Mouse (Mus musculus) kidney, adult 9 months (tissue): ENCODE data around the gene Tiam2.
"Not testable (repeated sequence)": the region's sequence is repeated elsewhere in the genome, so short reads cannot be mapped to it uniquely, and the experiment has no call there.

Source experiments
- DNase-seq: peaks from one replicate; pipeline ENCODE4 v3.0.0; 2022

Tiam2 gene

DNA sequence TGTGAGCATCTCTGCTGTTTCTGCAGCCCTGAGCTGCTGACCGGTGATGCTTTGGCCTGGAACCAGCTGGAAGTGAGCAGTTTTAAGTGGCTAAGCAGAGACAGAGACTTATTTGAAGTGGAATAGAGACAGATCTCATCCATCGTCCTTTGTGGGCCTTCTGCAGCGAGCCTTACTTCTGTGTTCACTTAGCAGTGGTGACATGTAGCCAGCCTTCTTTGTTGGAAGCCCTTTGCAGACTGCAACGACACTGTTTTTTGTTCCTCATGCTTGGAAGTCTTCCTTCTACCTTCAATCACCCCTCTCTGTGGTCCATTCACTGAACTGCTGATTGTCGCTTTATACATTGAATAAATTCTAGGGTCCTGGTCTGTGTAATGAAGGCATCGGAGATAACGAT is 18.5 kb downstream of the Tiam2 start:
- DNase-seq = no peak

DNA sequence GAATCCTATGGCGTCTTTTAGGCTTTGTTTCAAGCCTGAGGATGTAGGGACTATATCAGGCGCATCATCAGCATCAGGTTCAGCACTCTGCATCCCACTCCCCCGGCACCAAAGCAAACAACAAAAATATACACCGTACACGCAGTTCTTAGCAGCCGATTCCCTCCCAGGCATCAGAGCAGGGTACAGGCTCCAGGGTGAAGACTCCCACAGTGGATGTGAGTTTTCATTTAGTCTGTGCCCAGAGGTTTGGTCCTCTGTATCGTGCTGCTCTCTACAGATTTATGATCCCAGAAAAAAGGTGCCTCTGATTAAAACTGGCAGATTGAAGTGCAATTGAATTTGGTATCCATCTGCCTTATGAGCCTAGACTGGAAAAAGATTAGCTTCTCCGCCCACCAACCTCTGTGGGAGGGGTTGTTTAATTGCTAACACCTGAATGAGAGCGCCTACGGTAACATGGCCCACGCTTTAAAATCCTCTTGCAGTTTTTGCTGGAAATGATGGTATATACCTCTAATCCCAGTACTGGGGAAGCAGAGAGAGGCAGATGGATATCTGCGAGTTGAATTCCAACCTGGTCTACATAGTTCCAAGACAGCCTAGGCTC is 19.0 kb downstream of the Tiam2 start:
- DNase-seq = no peak

DNA sequence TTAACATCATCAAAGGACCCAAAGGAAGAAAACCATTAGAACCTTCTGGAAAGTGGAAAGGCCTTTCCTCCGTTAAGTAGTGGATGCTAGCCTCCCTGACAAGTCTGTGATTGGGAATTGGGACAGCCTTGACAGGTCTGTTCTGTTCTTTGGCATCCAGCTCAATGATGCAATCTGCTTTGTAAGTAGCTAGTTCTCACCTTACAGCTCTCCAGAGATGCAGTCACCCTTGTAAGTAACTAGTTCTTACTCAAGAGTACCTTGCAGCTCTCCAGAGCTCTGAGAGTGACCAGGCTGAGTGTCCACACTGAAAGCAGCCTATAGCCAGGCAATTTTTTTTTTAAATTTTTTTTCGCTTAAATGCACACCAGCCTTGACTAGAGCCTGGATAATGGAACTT is 21.4 kb downstream of the Tiam2 start:
- no peak for DNase-seq

- DNase-seq = no peak
These were observed 23.0 kb downstream of the Tiam2 start for GRCm38 (mm10) chr17:3349331-3349730.

- DNase-seq = no peak
These were observed 23.6 kb downstream of the Tiam2 start for GRCm38 (mm10) chr17:3349939-3350338.

DNA sequence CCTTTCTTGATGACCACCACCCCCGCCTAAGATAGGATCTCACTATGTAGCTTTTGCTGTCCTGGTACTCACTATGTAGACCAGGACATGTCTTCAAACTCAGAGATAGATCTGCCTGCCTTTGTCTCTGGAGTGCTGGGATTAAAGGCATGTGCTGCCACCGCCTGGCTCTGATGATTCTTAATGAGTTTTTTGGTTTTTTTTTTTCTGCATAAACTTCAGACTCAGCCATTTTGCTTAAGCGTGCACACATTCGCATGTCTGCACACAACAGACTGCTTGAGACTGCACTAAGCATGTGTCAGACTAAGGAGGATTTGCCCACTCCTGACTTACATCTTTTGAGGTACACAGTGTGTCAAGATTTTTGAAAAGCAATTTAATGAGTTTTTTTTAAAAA is 24.0 kb downstream of the Tiam2 start:
- DNase-seq = no peak

- peak; percentile 45 for DNase-seq
These were observed 25.3 kb downstream of the Tiam2 start for GRCm38 (mm10) chr17:3351668-3352067.

DNA sequence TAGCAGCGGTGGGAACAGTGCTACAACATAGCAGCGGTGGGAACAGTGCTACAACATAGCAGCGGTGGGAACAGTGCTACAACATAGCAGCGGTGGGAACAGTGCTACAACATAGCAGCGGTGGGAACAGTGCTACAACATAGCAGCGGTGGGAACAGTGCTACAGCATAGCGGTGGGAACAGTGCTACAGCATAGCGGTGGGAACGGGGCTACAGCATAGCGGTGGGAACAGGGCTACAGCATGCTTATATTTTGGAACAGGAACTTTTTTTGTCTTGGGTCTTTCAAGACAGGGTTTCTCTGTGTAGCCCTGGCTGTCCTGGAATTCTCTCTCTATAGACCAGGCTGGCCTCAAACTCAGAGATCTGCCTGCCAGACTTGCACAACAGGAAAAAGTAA is 26.8 kb downstream of the Tiam2 start:
- not testable (repeated sequence) for DNase-seq

- no peak for DNase-seq
These were observed 28.5 kb downstream of the Tiam2 start for GRCm38 (mm10) chr17:3354856-3355255.

DNA sequence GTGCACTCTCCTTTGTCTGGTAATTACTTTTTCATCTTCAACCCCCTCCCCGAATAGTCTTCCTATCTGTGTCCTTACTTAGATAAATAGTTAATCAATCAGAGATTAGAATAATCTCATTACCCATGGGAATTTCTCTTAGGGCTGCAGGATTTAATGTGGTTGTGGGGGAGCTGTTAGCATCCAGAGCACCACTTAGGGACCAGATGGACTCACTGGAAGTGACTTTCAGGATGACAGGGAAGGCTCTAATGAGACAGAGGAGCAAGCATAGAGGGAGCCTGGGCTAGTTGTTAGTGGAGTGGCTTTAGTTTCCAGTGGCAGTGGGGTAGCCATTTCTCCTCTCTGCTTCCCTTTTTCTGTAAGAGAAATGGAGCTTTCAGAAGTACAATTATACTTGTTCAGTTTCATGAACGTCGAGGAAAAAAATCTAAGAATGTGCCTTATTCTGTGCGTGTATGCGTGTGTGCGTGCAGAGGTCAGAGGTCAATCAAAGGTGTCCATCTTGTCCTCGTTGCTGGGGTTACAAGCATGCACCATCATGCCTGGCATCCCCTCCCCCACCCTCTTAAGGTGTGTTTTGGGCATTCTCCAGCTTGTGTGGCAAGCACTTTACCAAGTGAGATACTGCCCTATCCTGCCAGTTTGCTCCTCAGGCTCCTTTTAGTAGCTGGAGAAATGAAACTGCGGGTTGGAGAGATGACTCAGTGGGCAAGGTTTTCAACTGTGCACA is 30.4 kb downstream of the Tiam2 start:
- DNase-seq = no peak

DNA sequence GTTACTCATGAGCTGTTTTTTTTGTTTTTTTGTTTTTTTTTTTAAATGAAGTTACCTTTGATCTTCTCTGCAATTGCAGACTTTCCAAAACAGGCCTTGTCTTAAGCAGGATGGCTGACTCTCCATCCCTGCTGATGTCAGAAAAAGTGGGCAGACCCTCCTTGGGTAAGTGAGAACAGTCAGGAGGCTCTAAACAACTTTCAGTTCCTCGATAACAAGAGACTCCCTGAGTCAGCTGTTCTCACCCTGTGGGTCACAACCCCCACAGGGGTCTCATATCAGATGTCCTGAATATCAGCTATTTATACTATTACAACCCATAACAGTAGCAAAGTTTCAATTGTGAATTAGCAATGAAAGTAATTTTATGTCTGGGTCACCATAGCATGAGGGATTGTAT is 33.9 kb downstream of the Tiam2 start:
- no peak for DNase-seq

- no peak for DNase-seq
These were observed 35.4 kb downstream of the Tiam2 start for GRCm38 (mm10) chr17:3361751-3362150.

DNA sequence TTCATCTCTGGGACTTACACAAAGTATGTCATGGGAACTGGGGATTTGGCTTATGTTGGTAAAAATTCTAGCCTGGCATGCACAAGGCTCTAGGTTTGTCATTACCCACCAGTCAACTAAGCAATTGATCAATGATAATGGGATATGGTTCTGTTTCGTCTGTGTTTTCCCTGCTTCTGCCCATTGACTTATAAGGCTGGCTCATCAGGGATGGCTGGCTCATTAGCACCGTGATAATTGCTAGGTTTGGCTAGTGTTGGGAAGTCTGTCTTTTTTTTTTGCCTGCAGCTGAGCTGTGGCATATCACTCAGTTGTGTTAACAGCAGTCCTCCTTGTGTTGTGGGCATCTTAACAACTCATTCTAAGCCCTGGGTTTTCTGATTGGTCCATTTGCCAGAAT is 36.8 kb downstream of the Tiam2 start:
- no peak for DNase-seq

DNA sequence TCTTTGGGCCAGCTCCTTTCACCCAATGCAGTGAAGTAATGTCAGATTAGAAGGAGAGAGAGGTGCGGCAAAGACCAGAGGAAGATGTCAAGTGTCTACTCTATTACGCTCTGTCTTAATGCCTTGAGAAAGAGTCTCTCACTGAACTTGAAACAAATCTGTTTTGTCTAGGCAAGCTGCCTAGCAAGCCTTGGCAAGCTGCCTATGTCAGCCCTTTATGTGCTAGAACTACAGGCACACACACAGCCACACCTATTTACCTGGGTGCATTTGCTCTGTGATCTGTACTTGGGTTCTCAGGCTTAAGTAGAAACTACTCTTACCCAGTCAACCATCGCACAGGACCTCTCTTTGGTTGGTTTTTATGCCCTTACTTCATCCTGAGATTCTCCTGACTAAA is 40.4 kb downstream of the Tiam2 start:
- DNase-seq = peak; percentile 14

GRCm38 (mm10) chr17:3368386-3368785 is 42.0 kb downstream of the Tiam2 start:
- DNase-seq = no peak

DNA sequence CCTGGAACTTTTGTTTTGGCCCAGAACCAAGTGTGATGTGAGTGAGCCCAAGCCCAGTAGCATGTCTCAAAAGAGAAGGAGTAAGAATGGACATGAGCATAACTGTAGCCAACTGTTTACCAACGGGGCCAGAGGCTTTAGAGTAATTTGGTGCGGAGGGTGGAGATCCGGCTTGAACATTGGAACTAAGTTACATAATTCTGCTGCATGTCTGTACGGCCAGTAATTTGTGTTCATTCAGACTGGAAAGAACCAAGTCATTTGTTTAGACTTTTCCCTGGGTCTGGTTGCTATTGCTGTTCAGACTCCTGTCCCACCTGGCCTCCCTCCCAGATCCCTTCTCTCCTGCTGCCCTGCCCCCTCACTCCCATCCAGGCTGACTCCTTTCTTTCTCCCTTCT is 43.3 kb downstream of the Tiam2 start:
- DNase-seq = peak; percentile 19

DNA sequence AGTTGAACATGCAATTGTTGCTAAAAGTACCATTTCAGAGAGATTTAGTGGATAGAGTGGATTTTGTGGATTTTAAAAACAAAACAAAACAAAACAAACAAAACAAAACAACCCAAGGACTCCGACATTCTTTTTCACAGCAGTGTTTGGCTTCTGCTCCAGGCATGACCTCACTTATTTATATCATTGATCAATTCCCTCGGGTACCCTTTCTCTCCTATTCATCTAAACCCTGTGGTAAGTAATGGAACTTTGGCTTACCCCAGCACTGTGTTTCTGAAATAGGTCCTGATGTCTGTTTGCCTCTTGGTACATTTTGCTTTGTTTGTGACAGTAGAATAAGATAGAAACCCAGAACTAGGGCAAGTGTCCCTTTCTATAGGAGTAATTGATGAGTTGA is 52.2 kb downstream of the Tiam2 start:
- DNase-seq = no peak

GRCm38 (mm10) chr17:3379753-3380588 is 53.6 kb downstream of the Tiam2 start:
- DNase-seq = no peak

DNA sequence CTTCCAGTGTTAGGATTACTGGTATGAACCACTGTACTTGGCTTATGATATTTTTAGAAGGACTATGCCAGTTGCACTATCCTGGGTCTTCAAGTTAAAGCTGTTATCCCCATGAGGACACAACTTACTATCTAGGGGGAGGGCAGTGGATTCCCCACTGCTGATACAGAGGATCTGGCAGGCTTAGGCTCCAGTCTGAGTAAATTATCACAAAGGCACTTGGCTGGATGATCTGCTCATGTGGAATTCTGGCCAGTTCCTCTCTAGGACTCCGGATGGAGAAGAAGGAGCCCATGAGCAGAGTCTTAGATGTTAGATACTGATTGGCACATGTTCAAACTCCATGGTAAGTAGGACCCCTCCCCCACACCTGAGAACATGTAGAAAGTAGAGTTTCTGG is 59.0 kb downstream of the Tiam2 start:
- no peak for DNase-seq

GRCm38 (mm10) chr17:3387819-3388218 is 61.4 kb downstream of the Tiam2 start:
- DNase-seq = no peak

- no peak for DNase-seq
These were observed 63.4 kb downstream of the Tiam2 start for GRCm38 (mm10) chr17:3389741-3390140.

DNA sequence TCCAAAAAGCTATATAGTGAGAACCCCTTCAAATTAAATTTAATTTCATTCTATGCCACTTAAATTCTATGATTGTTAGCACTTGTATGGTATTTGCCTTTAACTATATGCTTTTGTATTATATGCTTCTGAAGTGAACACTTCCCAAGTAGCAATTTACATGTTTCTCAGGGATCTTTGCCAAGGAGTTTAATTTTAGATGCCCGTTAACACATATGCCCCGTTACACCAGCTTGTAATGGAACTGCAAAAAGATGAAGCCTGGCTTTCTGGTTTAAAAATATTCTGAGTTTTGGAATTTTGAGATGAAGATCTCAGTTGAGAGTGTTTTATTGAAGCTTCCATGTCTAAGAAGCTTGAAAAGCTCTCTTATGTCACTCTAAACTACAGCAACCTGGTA is 67.6 kb downstream of the Tiam2 start:
- no peak for DNase-seq

DNA sequence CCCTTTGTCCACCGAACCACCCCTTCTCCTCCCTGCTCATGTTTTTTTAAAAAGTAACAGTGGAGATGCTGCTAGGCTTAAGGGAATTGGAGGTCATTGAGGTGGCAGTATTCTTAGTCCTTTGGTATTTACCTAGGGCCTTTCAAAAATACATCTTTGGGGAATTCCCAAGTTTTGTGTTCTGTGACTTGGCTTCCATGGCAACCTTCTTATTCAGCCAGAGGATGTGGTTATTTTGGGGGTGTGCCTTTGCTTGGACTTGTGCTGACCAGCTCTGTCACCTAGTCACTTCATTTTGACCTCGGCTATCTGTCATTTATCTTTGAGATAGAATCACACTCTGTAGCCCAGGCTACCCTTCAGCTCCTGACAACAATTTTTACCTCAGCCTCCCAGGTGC is 68.6 kb downstream of the Tiam2 start:
- no peak for DNase-seq

GRCm38 (mm10) chr17:3396881-3397281 is 70.5 kb downstream of the Tiam2 start:
- no peak for DNase-seq
